Mouse (Mus musculus): ENCODE data around the gene Zfp112. TPM values are rescaled to one million over a fixed set of nuclear protein-coding genes. Genes with fewer than 3 reads are reported as not detected.

Gene Zfp112
- total RNA-seq, 1 experiment from 2014 or later = 2.6 TPM

Other genes with a start within 250 kb of the Zfp112 start
- gene Vmn1r177, start 245.9 kb upstream of the Zfp112 start, total RNA-seq (2021) = not detected in 2 replicates
- gene Vmn1r178, start 220.3 kb upstream of the Zfp112 start, total RNA-seq (2021) = not detected in 2 replicates
- gene Vmn1r179, start 185.3 kb upstream of the Zfp112 start, total RNA-seq (2021) = not detected in 2 replicates
- gene Vmn1r180, start 161.7 kb upstream of the Zfp112 start, total RNA-seq (2021) = not detected in 2 replicates
- not detected in 2 replicates for gene Vmn1r181, start 137.7 kb upstream of the Zfp112 start, total RNA-seq (2021)
- not detected in 2 replicates for gene V1rd19, start 110.6 kb upstream of the Zfp112 start, total RNA-seq (2021)
- gene Vmn1r183, start 59.1 kb upstream of the Zfp112 start, total RNA-seq (2021) = not detected in 2 replicates
- gene Zfp180, start 30.4 kb upstream of the Zfp112 start, total RNA-seq (2021) = 21.8 and 22.3 TPM in 2 replicates
- 7.3 and 9.2 TPM in 2 replicates for gene Zfp235, start 21.9 kb downstream of the Zfp112 start, total RNA-seq (2021)
- gene Zfp114, start 62.7 kb downstream of the Zfp112 start, total RNA-seq (2021) = 0.30 and 0.79 TPM in 2 replicates
- gene Zfp111, start 99.1 kb downstream of the Zfp112 start, total RNA-seq (2021) = 9.5 TPM in 2 replicates
- gene Zfp109, start 125.2 kb downstream of the Zfp112 start, total RNA-seq (2021) = 2.7 and 3.0 TPM in 2 replicates
- 2.1 and 3.4 TPM in 2 replicates for gene Zfp108, start 142.5 kb downstream of the Zfp112 start, total RNA-seq (2021)
- gene Zfp93, start 158.1 kb downstream of the Zfp112 start, total RNA-seq (2021) = 4.4 and 4.7 TPM in 2 replicates
- gene Zfp61, start 188.9 kb downstream of the Zfp112 start, total RNA-seq (2021) = 6.5 and 11.4 TPM in 2 replicates
- gene Zfp94, start 204.4 kb downstream of the Zfp112 start, total RNA-seq (2021) = 3.8 and 5.4 TPM in 2 replicates
- not detected in 2 replicates for gene Tescl, start 221.6 kb downstream of the Zfp112 start, total RNA-seq (2021)
- gene Lypd5, start 236.9 kb downstream of the Zfp112 start, total RNA-seq (2021) = not detected in 2 replicates